Mouse (Mus musculus): ENCODE measurements around the gene Borcs6. TPM values are rescaled to one million over a fixed set of nuclear protein-coding genes. Genes with fewer than 3 reads are reported as not detected.
"Not testable (repeated sequence)": the region's sequence is repeated elsewhere in the genome, so short reads cannot be mapped to it uniquely, and the experiment has no call there.

Borcs6 gene
- polyA plus RNA-seq, 1 experiment from 2014 or later = 13.5 TPM

- Histone ChIP-seq H3K9me3 (no peaks in the 10 kb centered on the region), H3K9ac (replicated peaks) (0 out of 2 replicates have a peak overlapping the region, but pooled peaks have one; percentile 28), H3K4me3 (replicated peaks) (no peak overlapping the region), H3K4me1 (replicated peaks) (peaks cover 43% of the 10 kb centered on the region), H3K27ac (peak overlapping the region; percentile 51), H3K27me3 (no peaks in the 10 kb centered on the region), H3K4me2 (replicated peaks) (no peak overlapping the region), H3K36me3 (peaks cover 23% of the 10 kb centered on the region)
- ATAC-seq = no peak
- WGBS = 41% methylated on average over 4 of the region's 4 CpGs
These were observed 27.6 kb downstream of the Borcs6 start for GRCm38 (mm10) chr11:69087082-69087481.

DNA sequence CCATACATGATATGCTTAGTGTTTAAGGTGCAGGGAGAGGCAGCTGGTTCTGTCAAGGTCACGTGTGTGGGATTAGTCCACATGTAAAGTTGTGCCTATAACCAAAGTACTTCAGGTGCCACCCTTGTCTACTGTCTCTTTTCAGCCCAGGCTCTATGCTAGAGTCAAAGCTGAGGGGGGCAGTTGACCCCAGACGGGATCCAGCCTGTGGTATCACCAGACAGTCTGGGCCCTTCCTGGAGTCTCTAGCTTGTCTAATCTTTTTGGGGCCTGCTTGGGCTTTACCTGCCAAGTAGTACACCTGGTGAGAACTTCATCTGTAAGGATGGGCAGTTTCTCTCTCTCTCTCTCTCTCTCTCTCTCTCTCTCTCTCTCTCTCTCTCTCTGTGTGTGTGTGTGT, 28.1 kb downstream of the Borcs6 start:
- Histone ChIP-seq H3K4me2 (replicated peaks) (peak overlapping the region; percentile 94), H3K4me3 (replicated peaks) (peak overlapping the region; percentile 97), H3K4me1 (replicated peaks) (peaks cover 45% of the 10 kb centered on the region), H3K9me3 (no peaks in the 10 kb centered on the region), H3K27me3 (no peaks in the 10 kb centered on the region), H3K27ac (peak overlapping the region; percentile 51; the same call in 1 of the 2 replicates), H3K36me3 (peaks cover 26% of the 10 kb centered on the region), H3K9ac (replicated peaks) (peak overlapping the region; percentile 97; the same call in 1 of the 2 replicates)
- WGBS = 81% methylated on average over 2 of the region's 2 CpGs
- no peak for ATAC-seq

GRCm38 (mm10) chr11:69088103-69088855, 28.8 kb downstream of the Borcs6 start, which contains the start of gene Vamp2:
TSS of gene Vamp2 (plus strand) at chr11:69088490.
- ATAC-seq = peak; percentile 84
- Histone ChIP-seq H3K27ac (peak within 1 kb of the TSS; percentile 95), H3K4me1 (replicated peaks) (peaks cover 47% of the 10 kb centered on the region), H3K9me3 (no peaks in the 10 kb centered on the region), H3K4me3 (replicated peaks) (peak within 1 kb of the TSS; percentile 97), H3K9ac (replicated peaks) (peak within 1 kb of the TSS; percentile 97), H3K36me3 (peaks cover 29% of the 10 kb centered on the region), H3K27me3 (no peaks in the 10 kb centered on the region), H3K4me2 (replicated peaks) (peak within 1 kb of the TSS; percentile 94)
- WGBS = 1% methylated on average over 63 of the region's 67 CpGs

DNA sequence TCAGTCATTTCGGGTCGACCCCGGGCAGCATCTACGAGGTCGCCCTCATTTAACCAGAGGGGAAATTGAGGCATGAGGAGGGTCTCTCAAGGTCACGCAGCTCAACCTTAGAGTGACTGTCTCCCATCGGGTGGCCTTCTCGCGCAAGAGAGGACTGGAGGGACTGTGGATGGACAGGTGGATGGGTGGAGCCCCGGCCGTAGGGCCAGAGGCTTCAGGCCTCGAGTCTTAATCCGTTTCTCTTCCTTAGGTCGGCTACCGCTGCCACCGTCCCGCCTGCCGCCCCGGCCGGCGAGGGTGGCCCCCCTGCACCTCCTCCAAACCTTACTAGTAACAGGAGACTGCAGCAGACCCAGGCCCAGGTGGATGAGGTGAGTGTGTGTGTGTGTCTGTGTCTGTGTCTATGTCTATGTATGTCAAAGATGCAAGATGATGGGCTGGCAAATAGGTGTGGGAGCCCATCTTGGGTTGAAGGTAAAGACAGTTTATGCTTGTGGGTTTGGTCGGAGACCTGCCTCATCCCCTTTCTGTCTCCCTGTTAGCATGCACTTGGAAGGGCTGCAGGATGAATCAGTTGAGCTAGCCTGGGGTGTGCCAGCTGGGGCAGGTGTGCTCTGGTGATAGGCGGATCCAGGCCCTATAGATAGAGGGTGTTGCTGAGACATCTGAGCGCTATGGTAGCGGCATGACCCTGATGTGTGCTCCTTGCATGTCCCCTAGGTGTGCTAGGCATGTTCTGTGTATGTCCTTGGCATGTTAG, 29.5 kb downstream of the Borcs6 start:
- Histone ChIP-seq H3K4me3 (replicated peaks) (peak overlapping the region; percentile 97), H3K4me2 (replicated peaks) (peak overlapping the region; percentile 94), H3K27me3 (no peaks in the 10 kb centered on the region), H3K27ac (peak overlapping the region; percentile 95), H3K36me3 (peaks cover 29% of the 10 kb centered on the region), H3K4me1 (replicated peaks) (peaks cover 49% of the 10 kb centered on the region), H3K9ac (replicated peaks) (peak overlapping the region; percentile 97), H3K9me3 (no peaks in the 10 kb centered on the region)
- whole genome bisulfite sequencing = 10% methylated on average over 25 of the region's 25 CpGs
- peak; percentile 25; the same call in 1 of the 2 replicates for ATAC-seq

DNA sequence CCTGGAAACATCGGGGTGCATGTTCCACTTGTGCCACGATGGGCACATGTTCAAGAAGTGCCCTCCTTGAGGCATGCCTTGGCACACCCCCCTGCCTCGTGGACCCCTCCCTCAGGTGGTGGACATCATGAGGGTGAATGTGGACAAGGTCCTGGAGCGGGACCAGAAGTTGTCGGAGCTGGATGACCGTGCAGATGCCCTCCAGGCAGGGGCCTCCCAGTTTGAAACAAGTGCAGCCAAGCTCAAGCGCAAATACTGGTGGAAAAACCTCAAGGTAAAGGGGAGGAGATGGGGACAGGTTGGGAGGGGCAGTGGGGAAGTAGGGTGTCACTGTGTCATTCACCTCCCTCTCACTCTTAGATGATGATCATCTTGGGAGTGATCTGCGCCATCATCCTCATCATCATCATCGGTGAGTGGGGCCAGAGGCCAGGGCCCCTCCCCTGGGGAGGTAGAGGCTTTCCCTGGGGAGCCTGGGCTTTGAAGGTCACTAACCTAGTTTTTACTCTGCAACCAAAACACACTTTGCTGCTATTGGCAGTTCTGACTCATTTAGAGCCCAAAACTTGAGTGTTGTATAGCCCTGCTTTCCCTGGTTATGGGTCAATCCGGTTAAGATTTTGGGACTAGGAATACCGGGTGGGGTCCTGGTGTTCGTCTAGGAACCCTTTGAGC, 30.2 kb downstream of the Borcs6 start:
- Histone ChIP-seq H3K27me3 (no peaks in the 10 kb centered on the region), H3K27ac (no peak overlapping the region), H3K36me3 (peaks cover 29% of the 10 kb centered on the region), H3K9ac (replicated peaks) (peak overlapping the region; percentile 97), H3K9me3 (no peaks in the 10 kb centered on the region), H3K4me3 (replicated peaks) (peak overlapping the region; percentile 97), H3K4me2 (replicated peaks) (peak overlapping the region; percentile 94), H3K4me1 (replicated peaks) (peaks cover 55% of the 10 kb centered on the region)
- no peak for ATAC-seq
- 88% methylated on average over 12 of the region's 12 CpGs for WGBS

- Histone ChIP-seq H3K4me1 (replicated peaks) (peaks cover 58% of the 10 kb centered on the region), H3K27ac (no peak overlapping the region), H3K36me3 (peaks cover 29% of the 10 kb centered on the region), H3K27me3 (no peaks in the 10 kb centered on the region), H3K4me2 (replicated peaks) (peak overlapping the region; percentile 94), H3K4me3 (replicated peaks) (0 out of 2 replicates have a peak overlapping the region, but pooled peaks have one; percentile 97), H3K9ac (replicated peaks) (peak overlapping the region; percentile 97; the same call in 1 of the 2 replicates), H3K9me3 (no peaks in the 10 kb centered on the region)
- ATAC-seq = no peak
- 68% methylated on average over 6 of the region's 6 CpGs for WGBS
These were observed 30.9 kb downstream of the Borcs6 start for GRCm38 (mm10) chr11:69090367-69090766.

DNA sequence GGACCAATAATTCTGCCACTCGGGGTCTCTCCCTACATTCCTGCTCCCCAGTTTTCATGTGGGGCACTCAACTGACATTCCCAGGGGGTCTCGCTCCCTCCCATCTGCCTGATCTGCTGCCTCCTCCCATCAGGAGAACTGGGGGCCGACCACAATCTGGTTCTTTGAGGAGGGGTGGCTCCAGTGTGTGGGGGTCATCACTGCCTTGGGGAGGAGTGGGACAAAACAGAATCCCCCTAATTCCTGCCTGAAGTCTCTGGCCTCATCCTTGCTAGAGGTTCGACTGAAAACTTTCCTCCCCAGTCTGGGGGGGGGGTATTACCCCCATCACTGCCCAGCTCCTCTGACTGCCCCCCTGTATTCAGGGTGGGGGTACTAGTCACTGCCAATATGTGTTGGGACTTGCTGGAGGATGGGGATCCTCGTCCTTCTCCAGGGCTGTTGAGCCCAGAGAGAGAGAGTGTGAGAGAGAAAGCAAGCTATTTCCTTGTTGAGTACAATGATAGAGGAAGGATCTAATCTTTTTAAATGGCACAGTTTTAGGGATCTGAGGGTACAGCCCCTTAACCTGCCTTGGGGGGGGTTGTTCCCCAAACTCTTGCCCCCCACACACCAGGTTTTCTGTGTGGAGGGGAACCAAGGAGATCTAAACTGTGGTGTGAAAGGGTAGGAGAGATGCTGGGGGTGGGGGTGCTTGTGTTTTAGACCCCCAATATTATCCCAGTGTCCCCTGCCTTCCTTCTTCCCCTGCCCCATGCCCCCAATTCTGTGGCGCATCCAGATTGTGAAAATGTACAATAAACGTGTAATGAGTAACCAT, 32.3 kb downstream of the Borcs6 start:
- no peak overlapping the region for H3K4me3 ChIP-seq (replicated peaks)
- H3K4me2 ChIP-seq (replicated peaks) = no peak overlapping the region
- H3K9me3 ChIP-seq = no peaks in the 10 kb centered on the region
- H3K27ac ChIP-seq = no peak overlapping the region
- ATAC-seq = no peak
- H3K27me3 ChIP-seq = no peaks in the 10 kb centered on the region
- peaks cover 29% of the 10 kb centered on the region for H3K36me3 ChIP-seq
- H3K9ac ChIP-seq (replicated peaks) = no peak overlapping the region
- 69% methylated on average over 7 of the region's 7 CpGs for WGBS
- peaks cover 71% of the 10 kb centered on the region for H3K4me1 ChIP-seq (replicated peaks)

DNA sequence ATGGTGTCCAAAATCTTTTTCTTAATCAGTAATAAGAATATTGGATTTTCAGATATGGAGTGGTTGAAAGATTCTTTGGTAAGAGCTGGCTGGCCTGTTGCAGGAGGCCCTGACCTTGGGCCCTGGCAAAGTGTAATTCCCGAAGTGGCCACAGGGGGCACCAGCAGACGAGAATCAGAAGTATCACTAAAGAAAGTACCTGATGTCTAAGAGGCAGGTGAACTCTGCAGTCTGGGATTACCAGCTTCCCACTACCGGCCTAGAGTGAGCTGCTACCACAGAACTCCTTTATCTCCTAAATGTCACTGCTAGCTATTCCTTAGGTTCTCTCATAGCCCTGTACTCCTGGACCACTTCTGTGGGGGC, 32.9 kb downstream of the Borcs6 start:
- Histone ChIP-seq H3K9ac (replicated peaks) (no peak overlapping the region), H3K27me3 (no peaks in the 10 kb centered on the region), H3K27ac (no peak overlapping the region), H3K4me3 (replicated peaks) (no peak overlapping the region; the same call in 1 of the 2 replicates), H3K36me3 (peaks cover 29% of the 10 kb centered on the region), H3K4me1 (replicated peaks) (peaks cover 72% of the 10 kb centered on the region), H3K9me3 (no peaks in the 10 kb centered on the region), H3K4me2 (replicated peaks) (no peak overlapping the region)
- no peak for ATAC-seq
- 6% methylated on average over 3 of the region's 3 CpGs for WGBS

DNA sequence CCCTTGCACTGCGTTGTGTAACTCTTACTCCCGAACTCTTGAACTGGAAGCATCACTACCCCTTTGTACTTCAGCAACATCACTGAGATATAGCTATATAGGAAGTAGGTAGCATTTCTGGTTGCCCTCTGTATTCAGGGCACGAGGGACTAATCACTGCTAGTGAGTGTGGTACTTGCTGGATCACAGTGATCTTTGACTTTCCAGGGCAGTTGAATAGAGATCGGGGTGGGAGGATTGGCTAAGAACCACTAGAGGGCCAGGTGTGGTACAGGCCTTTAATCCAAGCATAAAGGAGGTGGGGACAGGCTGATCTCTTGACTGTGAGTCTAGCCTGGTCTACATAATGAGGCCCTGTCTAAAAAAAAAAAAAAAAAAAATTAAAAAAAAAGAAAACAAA, 33.4 kb downstream of the Borcs6 start:
- Histone ChIP-seq H3K27me3 (no peaks in the 10 kb centered on the region), H3K9ac (replicated peaks) (no peak overlapping the region), H3K4me1 (replicated peaks) (peaks cover 72% of the 10 kb centered on the region), H3K27ac (no peak overlapping the region), H3K4me3 (replicated peaks) (no peak overlapping the region; the same call in 1 of the 2 replicates), H3K36me3 (peaks cover 29% of the 10 kb centered on the region), H3K4me2 (replicated peaks) (no peak overlapping the region), H3K9me3 (no peaks in the 10 kb centered on the region)
- WGBS = 90% methylated on average over 4 of the region's 4 CpGs
- ATAC-seq = no peak

DNA sequence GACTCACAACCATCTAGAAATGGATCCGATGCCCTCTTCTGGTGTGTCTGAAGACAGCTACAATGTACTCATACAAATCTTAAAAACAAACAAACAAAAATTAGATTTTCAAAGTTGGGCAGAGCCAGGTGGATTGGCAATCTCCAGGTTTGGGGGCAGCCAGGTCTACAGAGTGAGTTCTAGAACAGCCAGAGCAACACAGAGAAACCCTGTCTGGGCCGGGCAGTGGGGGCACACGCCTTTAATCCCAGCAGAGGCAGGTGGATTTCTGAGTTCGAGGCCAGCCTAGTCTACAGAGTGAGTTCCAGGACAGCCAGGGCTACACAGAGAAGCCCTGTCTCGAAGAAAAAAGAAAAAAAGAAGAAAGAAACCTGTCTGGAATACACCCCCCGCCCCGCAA, 34.3 kb downstream of the Borcs6 start:
- not testable (repeated sequence) for H3K4me2 ChIP-seq (replicated peaks); H3K4me3 ChIP-seq (replicated peaks); ATAC-seq; H3K9me3 ChIP-seq; H3K9ac ChIP-seq (replicated peaks); H3K27me3 ChIP-seq
- Histone ChIP-seq H3K36me3 (peaks cover 29% of the 10 kb centered on the region), H3K4me1 (replicated peaks) (peaks cover 79% of the 10 kb centered on the region), H3K27ac (peak overlapping the region; percentile 78; the same call in 1 of the 2 replicates)
- 92% methylated on average over 7 of the region's 7 CpGs for WGBS

Measured in midbrain, embryonic 13.5 days (tissue).